Mouse (Mus musculus): ENCODE data around the gene Serpinb11.

Serpinb11 gene

GRCm38 (mm10) chr1:107360898-107361297, at the start of gene Serpinb11:
Gene Serpinb11 (plus strand): TSS chr1:107361198.
- DNase-seq (ENCODE audit: low spot score in 2 of 2), result no peak

DNA sequence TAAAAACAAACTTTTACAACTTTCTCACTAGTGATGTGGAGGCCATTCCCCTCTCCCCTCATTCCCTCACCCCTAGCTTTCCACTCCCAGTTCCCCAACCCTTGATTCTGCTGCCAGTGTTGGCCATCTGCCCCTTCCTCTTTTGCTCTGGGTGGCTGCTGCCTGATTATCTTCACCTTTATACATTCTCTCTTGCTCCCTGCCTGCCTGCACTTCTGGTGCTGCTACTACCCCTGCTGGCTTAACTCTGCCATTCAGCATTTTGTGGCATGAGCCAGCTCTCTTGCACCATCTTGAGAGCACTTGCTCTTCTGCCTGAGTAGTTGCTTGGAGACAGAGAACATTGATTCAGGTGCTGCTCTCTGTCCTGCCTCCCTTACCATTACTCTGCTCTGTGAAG, 15.0 kb upstream of the Serpinb11 start:
- no peak for DNase-seq (ENCODE audit: low spot score in 2 of 2)

DNA sequence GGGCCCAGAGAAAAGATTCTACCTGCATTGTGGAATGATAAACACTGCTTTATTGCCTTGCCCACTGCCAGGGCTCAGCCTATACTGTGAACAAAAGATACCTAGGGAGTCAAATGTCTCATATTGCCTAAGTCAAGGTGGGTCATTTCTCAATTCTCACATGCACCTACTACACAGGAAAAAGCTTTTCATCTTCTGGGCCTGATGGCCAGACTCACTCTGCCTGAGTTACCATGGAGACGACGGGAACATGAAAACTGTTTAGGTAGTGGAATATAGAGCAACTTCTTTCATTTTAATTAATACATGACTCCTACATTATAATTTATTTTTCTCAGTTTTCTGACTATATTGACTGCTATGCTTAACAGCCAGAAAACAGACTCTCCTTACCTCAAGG, 14.2 kb upstream of the Serpinb11 start:
- no peak for DNase-seq (ENCODE audit: low spot score in 2 of 2)

DNA sequence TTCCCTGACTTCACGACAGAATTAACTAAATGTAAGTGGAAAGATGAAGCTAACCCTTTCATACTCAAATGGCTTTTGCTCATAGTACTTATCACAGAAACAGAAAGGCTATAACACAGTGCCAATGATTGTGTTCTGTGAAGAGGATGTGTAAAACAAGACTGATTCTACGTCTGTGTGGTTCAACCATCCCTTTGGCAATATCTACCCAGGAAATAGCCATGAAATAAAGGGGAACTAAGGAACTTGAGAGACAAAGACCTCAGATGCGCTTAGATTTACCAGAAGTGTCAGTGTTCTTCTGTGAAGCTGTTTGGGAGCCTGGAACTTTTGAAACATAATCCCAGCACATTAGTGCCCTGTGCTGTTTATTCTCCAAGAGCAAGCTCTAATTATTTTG, 10.6 kb upstream of the Serpinb11 start:
- DNase-seq (ENCODE audit: low spot score in 2 of 2), result no peak

GRCm38 (mm10) chr1:107351115-107351514, 9.9 kb upstream of the Serpinb11 start:
- no peak for DNase-seq (ENCODE audit: low spot score in 2 of 2)

DNA sequence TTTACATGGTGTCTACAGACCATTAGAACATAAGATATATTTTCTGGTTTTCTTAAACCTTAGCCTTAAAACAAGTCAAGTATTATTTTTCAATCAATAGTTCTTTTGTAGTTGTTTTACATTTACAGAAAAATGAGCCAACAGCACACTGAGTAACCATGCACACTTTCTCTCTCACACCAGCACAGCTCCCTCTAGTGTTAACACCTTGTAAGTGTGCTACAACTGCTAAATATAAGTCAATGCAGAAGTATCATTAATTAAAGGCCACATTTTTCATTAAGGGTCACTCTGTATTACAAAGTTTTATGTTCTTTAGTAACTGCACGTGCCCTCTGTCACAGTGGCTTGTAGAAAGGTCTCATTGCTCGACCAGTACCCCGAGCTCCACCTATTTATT, 8.0 kb upstream of the Serpinb11 start:
- DNase-seq (ENCODE audit: low spot score in 2 of 2), result no peak

- DNase-seq (ENCODE audit: low spot score in 2 of 2), result no peak
Observed at GRCm38 (mm10) chr1:107365973-107366372, 5.0 kb downstream of the Serpinb11 start.

DNA sequence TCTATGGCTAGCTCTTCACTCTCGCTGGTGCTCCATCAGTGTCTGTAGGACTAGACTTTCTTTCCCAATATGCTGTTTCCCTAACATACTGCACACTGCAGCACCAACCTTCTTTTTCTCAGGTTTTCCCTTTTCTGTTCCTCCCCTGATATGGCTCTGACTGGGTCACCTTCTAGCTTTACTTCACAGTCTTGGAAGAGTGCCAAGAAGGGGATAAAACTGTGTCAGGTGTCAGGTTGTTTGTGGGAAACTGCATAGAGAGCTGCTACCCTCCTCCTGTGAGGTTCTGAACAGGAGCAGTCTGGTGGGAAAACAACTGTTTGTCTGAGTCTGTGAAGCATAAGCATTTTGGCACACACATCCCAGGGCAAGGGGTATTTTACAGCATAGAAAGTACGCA, 7.9 kb downstream of the Serpinb11 start:
- no peak for DNase-seq (ENCODE audit: low spot score in 2 of 2)

DNA sequence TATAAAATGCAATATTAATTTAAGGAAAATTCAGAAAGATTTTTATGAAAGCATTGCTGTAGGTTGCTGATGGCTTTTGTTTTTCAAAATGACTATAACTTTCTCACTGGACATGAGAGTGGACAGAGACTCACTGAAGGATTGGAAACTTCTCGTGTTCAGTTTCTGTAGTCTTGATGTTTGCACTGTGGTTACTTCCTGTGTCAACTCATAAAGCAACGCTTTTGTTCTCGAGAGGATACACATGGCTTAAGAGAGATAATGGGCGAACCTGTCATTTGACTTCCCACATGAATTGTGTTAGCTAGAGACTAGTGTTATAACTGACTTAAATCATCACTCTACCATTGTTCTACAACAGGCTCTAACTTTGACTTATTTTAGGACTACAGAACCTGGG, 16.0 kb downstream of the Serpinb11 start:
- no peak for DNase-seq (ENCODE audit: low spot score in 2 of 2)

GRCm38 (mm10) chr1:107378368-107378767, 17.4 kb downstream of the Serpinb11 start:
- DNase-seq (ENCODE audit: low spot score in 2 of 2), result no peak

- no peak for DNase-seq (ENCODE audit: low spot score in 2 of 2)
Observed at GRCm38 (mm10) chr1:107381491-107381890, 20.5 kb downstream of the Serpinb11 start.

- DNase-seq (ENCODE audit: low spot score in 2 of 2), result no peak
Observed at GRCm38 (mm10) chr1:107382404-107382803, 21.4 kb downstream of the Serpinb11 start.

- DNase-seq (ENCODE audit: low spot score in 2 of 2), result no peak
Observed at GRCm38 (mm10) chr1:107384532-107384931, 23.5 kb downstream of the Serpinb11 start.

DNA sequence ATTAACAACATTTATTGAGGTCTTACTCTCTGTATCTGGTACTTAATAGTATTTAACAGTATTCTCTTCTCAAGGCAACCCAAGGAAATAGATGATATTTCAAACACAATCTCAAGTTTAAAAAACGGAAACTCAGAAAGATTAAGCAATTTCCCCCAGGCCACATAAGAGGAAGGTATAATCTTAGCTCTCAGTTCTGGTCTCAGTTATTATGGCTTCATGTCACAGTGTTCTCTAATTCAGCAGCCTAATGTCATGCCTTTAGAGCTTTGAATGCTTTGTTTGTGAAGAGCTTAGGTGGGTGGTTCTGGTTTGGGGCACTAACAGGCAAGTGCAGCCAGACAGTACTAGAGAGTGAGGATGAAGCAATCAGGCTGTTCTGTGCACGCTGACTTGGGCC, 28.8 kb downstream of the Serpinb11 start:
- no peak for DNase-seq (ENCODE audit: low spot score in 2 of 2)

DNA sequence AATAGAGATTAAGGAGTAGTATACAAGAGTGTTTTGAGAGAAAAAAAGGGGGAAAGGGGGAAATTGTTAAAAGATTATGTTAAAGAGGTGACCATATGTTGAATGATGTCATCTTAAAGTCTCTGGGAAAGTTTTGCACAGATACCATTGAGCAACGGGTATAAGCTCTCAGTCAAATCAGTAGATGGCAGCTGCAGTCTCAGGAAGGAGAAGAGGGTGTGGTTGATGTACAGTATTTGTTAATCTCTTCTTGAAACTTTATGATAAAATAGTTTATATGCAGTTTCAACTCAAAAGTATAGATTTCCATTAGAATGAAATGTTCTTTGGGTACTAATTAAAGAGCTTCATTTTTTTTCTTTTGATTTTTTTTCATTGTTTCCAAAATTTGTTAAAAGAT, 36.5 kb downstream of the Serpinb11 start:
- no peak for DNase-seq (ENCODE audit: low spot score in 2 of 2)

GRCm38 (mm10) chr1:107399355-107399754, 38.4 kb downstream of the Serpinb11 start, which contains the start of gene Serpinb7:
Gene Serpinb7 (plus strand): TSS chr1:107399655.
- DNase-seq (ENCODE audit: low spot score in 2 of 2), result no peak

DNA sequence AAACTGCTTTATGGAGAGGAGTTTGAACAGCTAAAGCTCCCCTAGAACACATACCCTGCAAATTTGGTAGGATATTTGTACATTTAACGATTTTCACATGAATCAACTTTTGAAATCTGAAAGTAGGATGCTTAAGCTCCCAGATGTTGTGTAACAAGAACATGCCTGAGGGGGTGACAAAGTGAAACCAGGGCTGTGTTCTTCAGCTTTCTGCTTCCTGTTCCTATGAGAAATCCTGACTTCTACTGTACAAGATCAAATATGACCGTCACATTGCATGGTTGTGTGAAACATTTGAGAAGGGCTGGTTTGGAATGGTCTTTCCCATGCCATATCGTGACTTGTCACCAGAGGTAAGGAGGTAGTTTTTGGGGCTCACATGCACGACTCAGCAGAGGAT, 41.1 kb downstream of the Serpinb11 start:
- DNase-seq (ENCODE audit: low spot score in 2 of 2), result no peak

GRCm38 (mm10) chr1:107414650-107415049, 53.7 kb downstream of the Serpinb11 start:
- no peak for DNase-seq (ENCODE audit: low spot score in 2 of 2)

DNA sequence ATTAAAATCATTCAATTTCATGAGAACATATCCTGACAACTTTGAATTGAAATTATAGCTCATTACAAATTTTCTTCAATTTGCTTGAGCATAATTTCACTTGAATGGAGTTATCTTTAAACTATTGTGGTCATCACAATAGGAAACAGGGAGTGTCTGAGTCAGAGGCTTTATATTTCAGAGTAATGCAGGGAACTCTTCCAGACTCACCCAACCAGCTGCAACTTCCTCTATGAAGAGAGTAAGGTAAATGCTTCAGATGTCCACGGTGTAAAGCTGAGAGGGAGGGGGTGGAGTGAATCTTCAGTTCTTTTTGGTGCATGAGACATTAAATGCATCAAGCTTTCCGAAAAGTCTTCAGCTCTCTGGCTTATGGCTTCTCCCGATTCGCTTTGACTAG, 61.5 kb downstream of the Serpinb11 start:
- DNase-seq (ENCODE audit: low spot score in 2 of 2), result no peak
